Mouse (Mus musculus) thymus, adult 18-20 months (tissue): ENCODE measurements around the gene Zfp865.

Experiments
- DNase-seq, 2 experiments: peaks; one replicate each; pipeline ENCODE4 v3.0.0; 2022; ENCODE audit warnings: mixed read lengths in 2 of 2

Zfp865 gene

GRCm38 (mm10) chr7:5083325-5084105, 63.3 kb downstream of the Zfp865 start:
- DNase-seq, result no peak

GRCm38 (mm10) chr7:5085512-5085911, 65.3 kb downstream of the Zfp865 start:
- DNase-seq, result no peak
